ENCODE assay signal across 8 mouse cellular contexts in the genomic region with DNA sequence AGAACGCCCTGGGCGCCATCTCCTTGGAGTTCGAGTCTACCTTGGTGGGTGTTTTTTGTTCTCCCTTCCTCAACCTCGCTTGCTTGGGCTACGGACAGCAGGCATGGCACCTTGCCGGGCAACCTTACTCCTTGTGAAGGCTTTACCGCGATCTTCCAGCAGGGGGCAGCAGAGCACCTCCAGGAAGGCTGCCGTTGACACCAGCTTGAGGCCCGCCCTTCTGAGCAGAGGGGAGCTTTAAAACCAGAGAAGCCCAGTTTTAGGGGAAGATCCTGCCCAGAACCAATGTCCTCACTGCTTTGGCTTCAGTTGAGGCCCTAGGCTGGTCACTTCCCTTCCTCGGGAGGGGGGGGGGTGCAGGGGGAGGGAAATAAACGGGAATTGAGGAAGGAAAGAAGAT. TPM values are rescaled to one million over a fixed set of nuclear protein-coding genes. Genes with fewer than 3 reads are reported as not detected.
DNase-seq lines count a peak whose midpoint lies in the region; ATAC-seq and TF ChIP-seq lines count a peak whose summit lies in the region.

No protein-coding gene starts in this region.

- peak; percentile 81 for DNase-seq in MEL (ENCODE audit: low read depth, low spot score)
- peak; percentile 88 for DNase-seq in cerebellum, adult 11-12 months
- peak; percentile 90 to 98 for DNase-seq in heart, postnatal 36 days
- peak; percentile 85 to 94 for DNase-seq in layer of hippocampus, adult 2 months (ENCODE audit: low spot score in 2 of 2)
- DNase-seq in ovary, postnatal 10 days (ENCODE audit: low spot score), result peak; percentile 96
- DNase-seq in thymus, postnatal 10 days (ENCODE audit: low spot score in 2 of 2), result peak; percentile 59 to 91

- H3K9ac ChIP-seq in MEL (ENCODE audit: control insufficient read depth, low read depth, low read length, poor library complexity, severe bottlenecking), result peak overlapping the region; percentile 36; the same call in 1 of the 2 replicates
- no peak overlapping the region; the same call in 1 of the 2 replicates for H3K9ac ChIP-seq in forebrain, embryonic 16.5 days (replicated peaks; ENCODE audit: low read depth, low read length)
- peak overlapping the region; percentile 42 for H3K9ac ChIP-seq in lung, embryonic 16.5 days (ENCODE audit: low read length)

- peak overlapping the region; percentile 51 for H3K4me2 ChIP-seq in forebrain, embryonic 16.5 days (ENCODE audit: low read length)
- H3K4me2 ChIP-seq in lung, embryonic 16.5 days (ENCODE audit: low read depth, low read length), result peak overlapping the region; percentile 15

- no peaks in the 10 kb centered on the region for H3K9me3 ChIP-seq in MEL (replicated peaks; ENCODE audit: insufficient read depth, low read length)
- H3K9me3 ChIP-seq in forebrain, embryonic 16.5 days (ENCODE audit: control insufficient read depth, low read length), result no peaks in the 10 kb centered on the region
- H3K9me3 ChIP-seq in lung, embryonic 16.5 days (ENCODE audit: control insufficient read depth, low read length), result no peaks in the 10 kb centered on the region

- H3K36me3 ChIP-seq in MEL (ENCODE audit: control insufficient read depth in 1 of 2, insufficient read depth in 2 of 2, low read length in 2 of 2), result no peaks in the 10 kb centered on the region
- H3K36me3 ChIP-seq in forebrain, embryonic 16.5 days (ENCODE audit: control insufficient read depth, insufficient read depth), result no peaks in the 10 kb centered on the region
- no peaks in the 10 kb centered on the region for H3K36me3 ChIP-seq in lung, embryonic 16.5 days (ENCODE audit: control insufficient read depth, insufficient read depth, low read length)

- no peak overlapping the region for H3K4me3 ChIP-seq in MEL (ENCODE audit: control insufficient read depth in 1 of 2, insufficient read depth in 1 of 2, low read depth in 2 of 2, low read length in 2 of 2)
- peak overlapping the region; percentile 15; the same call in 1 of the 2 replicates for H3K4me3 ChIP-seq in forebrain, embryonic 16.5 days (replicated peaks; ENCODE audit: low read length)
- H3K4me3 ChIP-seq in layer of hippocampus, adult 2 months, result peak overlapping the region; percentile 22; the same call in 1 of the 2 replicates
- no peak overlapping the region for H3K4me3 ChIP-seq in lung, embryonic 16.5 days (ENCODE audit: low read length)

- no peak for TF ChIP-seq EP300 in MEL (IDR thresholded peaks at IDR 0.05; ENCODE audit: low read depth in 1 of 2, low read length in 2 of 2)

- peak; percentile 82 to 98 (median 88) for TF ChIP-seq CTCF in MEL (IDR thresholded peaks at IDR 0.05 in 2 of 3, conservative IDR thresholded peaks at IDR 0.05 in 1 of 3; ENCODE audit: control insufficient read depth in 1 of 3, insufficient read depth in 1 of 3, low read depth in 2 of 3, low read length in 3 of 3, poor library complexity in 1 of 3, severe bottlenecking in 1 of 3)
- TF ChIP-seq CTCF in layer of hippocampus, adult 2 months (conservative IDR thresholded peaks at IDR 0.05), result peak; percentile 92

- WGBS in forebrain, embryonic 16.5 days, result 0% methylated on average over 12 of the region's 12 CpGs
- 3% methylated on average over 12 of the region's 12 CpGs for WGBS in lung, embryonic 16.5 days

- intact Hi-C loops in heart, postnatal 36 days (cut with DNase I), result loop anchor here (1.0 to 10.0 kb wide), 3 partner anchors 44 to 310 kb away; no protein-coding TSS in a partner anchor

- TF ChIP-seq RAD21 in MEL (IDR thresholded peaks at IDR 0.05; ENCODE audit: low read depth, low read length), result peak; percentile 75

- H3K4me1 ChIP-seq in MEL (ENCODE audit: control insufficient read depth in 1 of 2, insufficient read depth in 2 of 2, low read length in 2 of 2), result no peaks in the 10 kb centered on the region
- H3K4me1 ChIP-seq in forebrain, embryonic 16.5 days (replicated peaks; ENCODE audit: control insufficient read depth, insufficient read depth, low read length), result peaks cover 7% of the 10 kb centered on the region
- peaks cover 3% of the 10 kb centered on the region; the same call in 1 of the 2 replicates for H3K4me1 ChIP-seq in lung, embryonic 16.5 days (replicated peaks; ENCODE audit: control insufficient read depth, insufficient read depth, low read length)

- no peak for TF ChIP-seq POLR2A in MEL (IDR thresholded peaks at IDR 0.05; ENCODE audit: control insufficient read depth in 1 of 2, insufficient read depth in 1 of 2, low read depth in 1 of 2, low read length in 2 of 2, poor library complexity in 1 of 2)

- H3K79me2 ChIP-seq in MEL (ENCODE audit: control insufficient read depth, insufficient read depth, low read length, poor library complexity), result no peaks in the 10 kb centered on the region

- no peak overlapping the region for H3K27ac ChIP-seq in MEL (ENCODE audit: control insufficient read depth, low read depth, low read length)
- H3K27ac ChIP-seq in forebrain, embryonic 16.5 days (ENCODE audit: low read length), result no peak overlapping the region
- H3K27ac ChIP-seq in layer of hippocampus, adult 2 months, result no peak overlapping the region
- H3K27ac ChIP-seq in lung, embryonic 16.5 days (ENCODE audit: low read length), result no peak overlapping the region

- peak; percentile 72 for ATAC-seq in forebrain, embryonic 16.5 days
- ATAC-seq in lung, embryonic 16.5 days (ENCODE audit: low read depth), result peak; percentile 48

- H3K27me3 ChIP-seq in MEL (ENCODE audit: control insufficient read depth in 1 of 2, insufficient read depth in 2 of 2, low read length in 2 of 2), result no peaks in the 10 kb centered on the region
- H3K27me3 ChIP-seq in forebrain, embryonic 16.5 days (replicated peaks; ENCODE audit: control insufficient read depth, insufficient read depth, low read length), result no peaks in the 10 kb centered on the region
- H3K27me3 ChIP-seq in lung, embryonic 16.5 days (ENCODE audit: control insufficient read depth, insufficient read depth, low read depth, low read length), result no peaks in the 10 kb centered on the region

TF ChIP-seq in MEL, 35 proteins besides CTCF, POLR2A, EP300 and RAD21:
- TF ChIP-seq ELF1 (IDR thresholded peaks at IDR 0.05; ENCODE audit: low read depth, low read length), result 0 out of 2 replicates have a peak, but pooled peaks have one; percentile 20
- TF ChIP-seq ZMIZ1 (IDR thresholded peaks at IDR 0.05; ENCODE audit: low read depth, low read length), result no peak
- peak; percentile 66 for TF ChIP-seq SMC3 (IDR thresholded peaks at IDR 0.05; ENCODE audit: low read depth, low read length)
- no peak for TF ChIP-seq USF1 (IDR thresholded peaks at IDR 0.05; ENCODE audit: low read depth, low read length)
- TF ChIP-seq GATA1 (IDR thresholded peaks at IDR 0.05; ENCODE audit: low read depth, low read length), result no peak
- no peak for TF ChIP-seq UBTF (IDR thresholded peaks at IDR 0.05; ENCODE audit: borderline replicate concordance, insufficient read depth, low read depth, low read length)
- no peak for TF ChIP-seq RCOR1 (IDR thresholded peaks at IDR 0.05; ENCODE audit: low read depth, low read length)
- TF ChIP-seq GABPA (IDR thresholded peaks at IDR 0.05; ENCODE audit: low read depth, low read length), result no peak
- TF ChIP-seq ZC3H11A (IDR thresholded peaks at IDR 0.05; ENCODE audit: low read depth, low read length), result peak; percentile 71

RNA-seq across cellular contexts. Expression of gene Dnaic2, which starts 17.9 kb away (rescaled TPM):
- total RNA-seq in MEL (2012; rRNA removed), result not detected in 2 replicates
- polyA plus RNA-seq in MEL (2012; ENCODE audit: insufficient read depth in 1 of 2, insufficient read length in 2 of 2, low read depth in 1 of 2, low replicate concordance in 2 of 2, missing spikeins in 1 of 2), result not detected
- polyA plus RNA-seq in forebrain, embryonic 16.5 days (2015; fragmentation: Nextera tagmentation; extraction: Ambion mirVana), result 1.5 and 2.0 TPM in 2 replicates
- under 1 TPM; 0.08 to 0.17 TPM for total RNA-seq in heart, postnatal 36 days (2021)
- total RNA-seq in layer of hippocampus, adult 2 months (2021), result 1 to 10 TPM; 1.4 to 1.5 TPM
- polyA plus RNA-seq in lung, embryonic 16.5 days (2015; fragmentation: Nextera tagmentation; extraction: Ambion mirVana), result 7.1 and 8.5 TPM in 2 replicates

RNA-seq across cellular contexts. Expression of gene Kif19a, which starts 20.1 kb away (rescaled TPM):
- not detected in 2 replicates for total RNA-seq in MEL (2012; rRNA removed)
- not detected for polyA plus RNA-seq in MEL (2012; ENCODE audit: insufficient read depth in 1 of 2, insufficient read length in 2 of 2, low read depth in 1 of 2, low replicate concordance in 2 of 2, missing spikeins in 1 of 2)
- 0.26 and 0.66 TPM in 2 replicates for polyA plus RNA-seq in forebrain, embryonic 16.5 days (2015; fragmentation: Nextera tagmentation; extraction: Ambion mirVana)
- total RNA-seq in heart, postnatal 36 days (2021), result under 1 TPM in 1 of 2 experiments, not detected in 1; 0.35 TPM
- 1 to 10 TPM; 2.9 to 5.4 TPM for total RNA-seq in layer of hippocampus, adult 2 months (2021)
- polyA plus RNA-seq in lung, embryonic 16.5 days (2015; fragmentation: Nextera tagmentation; extraction: Ambion mirVana), result 0.46 and 0.72 TPM in 2 replicates

RNA-seq across cellular contexts. Expression of gene Btbd17, which starts 50.6 kb away (rescaled TPM):
- not detected in 2 replicates for total RNA-seq in MEL (2012; rRNA removed)
- not detected for polyA plus RNA-seq in MEL (2012; ENCODE audit: insufficient read depth in 1 of 2, insufficient read length in 2 of 2, low read depth in 1 of 2, low replicate concordance in 2 of 2, missing spikeins in 1 of 2)
- 18.5 and 19.4 TPM in 2 replicates for polyA plus RNA-seq in forebrain, embryonic 16.5 days (2015; fragmentation: Nextera tagmentation; extraction: Ambion mirVana)
- not detected for total RNA-seq in heart, postnatal 36 days (2021)
- total RNA-seq in layer of hippocampus, adult 2 months (2021), result 10 to 100 TPM; 21.7 to 22.9 TPM
- polyA plus RNA-seq in lung, embryonic 16.5 days (2015; fragmentation: Nextera tagmentation; extraction: Ambion mirVana), result 0.23 and 0.34 TPM in 2 replicates

RNA-seq across cellular contexts. Expression of gene Gpr142, which starts 53.6 kb away (rescaled TPM):
- total RNA-seq in MEL (2012; rRNA removed), result not detected in 2 replicates
- not detected for polyA plus RNA-seq in MEL (2012; ENCODE audit: insufficient read depth in 1 of 2, insufficient read length in 2 of 2, low read depth in 1 of 2, low replicate concordance in 2 of 2, missing spikeins in 1 of 2)
- not detected in 2 replicates for polyA plus RNA-seq in forebrain, embryonic 16.5 days (2015; fragmentation: Nextera tagmentation; extraction: Ambion mirVana)
- total RNA-seq in heart, postnatal 36 days (2021), result not detected
- not detected for total RNA-seq in layer of hippocampus, adult 2 months (2021)
- polyA plus RNA-seq in lung, embryonic 16.5 days (2015; fragmentation: Nextera tagmentation; extraction: Ambion mirVana), result not detected in 2 replicates

Comparison
In these comparisons a context has a peak if more than half of its experiments do, and no peak if none do; other contexts are left out.
1. H3K4me3 ChIP-seq: peak in forebrain, embryonic 16.5 days (single experiment) and layer of hippocampus, adult 2 months (single experiment); none in MEL (0 of 2) and lung, embryonic 16.5 days (single experiment).
2. RNA of gene Btbd17, which starts 50.6 kb away (total RNA-seq): 21.7 to 22.9 TPM in layer of hippocampus, adult 2 months; not detected in MEL and not detected in heart, postnatal 36 days; every median in the first group is over 10 times any median in the second.
3. Peak in every context shown above with its lines, with median percentiles within 50 percentile points of each other: DNase-seq.